Mouse (Mus musculus) CD4-positive helper T cell, adult 2 months (primary cell): Measurements from ENCODE around the gene Hexim2.

ENCODE experiments used
- DNase-seq: peaks from one replicate; pipeline ENCODE4 v3.0.0-alpha.2; 2012; ENCODE audit warnings: low read depth, missing footprints, low spot score

The Hexim2 gene

DNA sequence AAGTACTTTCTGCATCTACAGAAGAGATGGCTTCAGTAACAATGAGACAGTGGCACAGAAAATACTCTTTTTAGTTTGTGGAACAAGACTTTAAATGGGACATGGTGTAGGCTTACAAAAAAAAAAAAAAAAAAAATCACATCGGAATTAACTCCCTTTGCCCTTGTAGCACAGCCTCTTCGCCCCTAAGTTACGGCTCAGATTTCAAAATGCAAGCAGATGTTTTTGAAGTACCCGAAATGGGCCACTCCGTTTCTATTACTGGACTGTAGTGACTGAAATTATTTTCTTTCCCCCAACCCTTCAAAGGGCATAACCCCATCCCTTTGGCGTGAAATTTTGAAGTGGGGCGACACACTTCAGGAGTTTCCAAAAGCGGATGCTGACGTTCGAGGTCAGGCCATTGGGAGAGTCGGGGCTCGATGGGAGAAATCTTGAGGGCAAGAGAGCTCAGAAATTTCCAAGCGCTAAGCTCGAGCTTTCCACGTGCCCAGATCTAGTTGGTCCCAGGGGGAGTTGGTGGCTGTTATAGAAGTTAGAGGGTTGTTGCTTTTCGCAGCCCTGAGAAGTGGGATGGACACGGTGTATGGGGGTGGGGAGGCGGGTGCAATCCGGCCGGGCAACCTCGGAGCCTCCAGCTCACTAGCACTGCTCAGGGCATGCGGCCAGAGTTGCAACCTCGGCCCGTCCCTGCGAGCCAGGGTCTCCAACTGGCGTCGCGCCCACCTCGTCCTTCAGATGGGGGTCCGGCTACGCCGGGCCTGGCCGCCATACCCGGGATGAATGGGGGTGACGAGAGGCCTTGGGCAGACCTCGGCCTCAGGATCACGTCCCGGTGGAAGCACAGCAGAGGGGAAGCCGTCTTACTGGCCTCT lies at the start of gene Hexim2:
TSS of gene Hexim2 (plus strand) at position 729 of the 875 bp plus-strand sequence.
- no peak for DNase-seq

- DNase-seq, result no peak
Observed at GRCm38 (mm10) chr11:103093306-103093705, 38.9 kb upstream of the Hexim2 start.

GRCm38 (mm10) chr11:103093862-103094833 lies 38.1 kb upstream of the Hexim2 start:
- DNase-seq, result no peak

DNA sequence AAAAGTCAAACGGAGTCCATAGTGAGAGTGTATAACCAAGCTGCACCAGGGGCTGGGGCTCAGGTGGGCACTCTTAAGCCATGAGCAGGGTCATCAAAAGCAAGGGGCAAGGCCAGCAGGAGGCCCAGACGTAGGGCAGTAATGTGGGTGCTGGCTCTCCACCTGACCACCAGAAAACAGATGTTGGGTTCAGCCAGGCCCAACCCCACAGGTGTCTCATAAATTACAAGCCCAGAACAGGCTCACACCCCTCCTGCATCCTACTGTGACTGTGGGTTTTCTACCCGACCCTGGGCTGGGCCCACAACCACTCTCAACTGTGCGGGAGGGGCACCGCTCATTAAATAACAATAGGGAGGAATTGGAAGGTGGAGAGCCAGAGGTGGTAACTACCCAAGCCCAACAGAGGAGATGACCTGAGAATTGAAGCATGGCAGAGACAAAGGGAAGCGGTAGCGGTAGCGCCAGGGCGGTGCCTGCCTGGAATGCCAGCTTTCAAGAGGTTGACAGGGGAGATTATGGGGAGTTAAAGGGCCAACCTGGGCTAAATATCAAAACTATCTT lies 37.0 kb upstream of the Hexim2 start:
- no peak for DNase-seq

DNA sequence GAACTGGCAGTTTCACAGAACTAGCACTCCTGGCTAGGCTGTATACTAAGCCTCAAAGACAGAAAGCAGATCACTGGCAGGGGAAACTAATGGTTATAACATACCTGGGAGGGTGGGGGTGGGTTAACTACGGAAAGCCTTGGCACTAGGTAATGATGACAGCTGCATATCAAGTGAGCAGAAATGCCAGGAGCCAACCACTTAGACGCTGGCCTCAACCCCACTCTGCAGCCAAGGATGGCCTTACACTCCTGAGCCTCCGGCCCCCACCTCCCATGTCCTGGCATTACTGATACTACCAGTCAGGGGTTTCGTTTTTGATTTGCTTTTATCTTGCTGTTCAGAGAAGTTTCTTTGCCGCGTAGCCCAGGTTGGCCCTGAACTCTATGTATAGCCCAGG lies 36.4 kb upstream of the Hexim2 start:
- no peak for DNase-seq

DNA sequence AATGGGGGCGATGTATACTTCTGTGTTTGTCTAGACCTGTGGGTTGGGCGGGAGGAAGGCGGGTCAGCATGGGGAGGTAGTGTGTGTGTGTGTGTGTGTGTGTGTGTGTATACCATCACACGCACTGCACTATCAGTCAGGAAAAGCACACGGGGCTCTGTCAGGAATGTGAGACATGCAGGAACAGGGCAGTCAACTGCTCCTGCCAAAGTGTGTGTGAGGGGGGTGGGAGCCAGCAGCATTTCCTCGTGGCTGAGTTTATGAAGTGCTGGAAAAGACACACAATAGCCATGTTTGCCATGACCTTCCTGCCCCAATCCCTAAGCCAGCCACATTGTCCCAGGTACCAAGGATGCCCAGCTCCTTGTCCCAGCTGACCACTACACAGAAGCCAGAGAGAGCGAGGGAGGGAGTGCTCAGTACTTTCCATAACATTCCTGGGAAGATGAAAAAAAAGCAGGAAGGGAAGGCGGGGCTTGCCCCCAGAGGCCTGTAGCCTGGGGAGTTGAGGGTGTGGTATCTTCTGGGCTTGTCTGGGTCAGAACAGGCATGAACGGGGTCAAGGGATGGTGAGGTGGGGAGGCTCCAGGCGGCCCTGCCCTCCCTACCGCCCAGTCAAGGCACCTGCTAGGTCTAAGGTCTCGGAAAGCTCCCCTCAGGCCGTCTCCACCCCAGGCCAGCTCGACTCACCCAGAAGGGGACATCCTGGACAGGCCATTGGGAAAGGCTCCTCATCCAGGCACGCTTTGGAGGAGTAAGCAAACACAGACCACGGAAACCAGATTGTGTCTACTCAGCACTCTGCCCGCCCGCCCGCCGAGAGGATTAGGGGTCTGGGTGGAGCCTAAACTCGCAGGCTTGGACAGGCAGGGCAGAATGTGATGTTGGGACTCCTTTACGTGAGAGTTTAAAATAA lies 35.0 kb upstream of the Hexim2 start:
- no peak for DNase-seq

DNA sequence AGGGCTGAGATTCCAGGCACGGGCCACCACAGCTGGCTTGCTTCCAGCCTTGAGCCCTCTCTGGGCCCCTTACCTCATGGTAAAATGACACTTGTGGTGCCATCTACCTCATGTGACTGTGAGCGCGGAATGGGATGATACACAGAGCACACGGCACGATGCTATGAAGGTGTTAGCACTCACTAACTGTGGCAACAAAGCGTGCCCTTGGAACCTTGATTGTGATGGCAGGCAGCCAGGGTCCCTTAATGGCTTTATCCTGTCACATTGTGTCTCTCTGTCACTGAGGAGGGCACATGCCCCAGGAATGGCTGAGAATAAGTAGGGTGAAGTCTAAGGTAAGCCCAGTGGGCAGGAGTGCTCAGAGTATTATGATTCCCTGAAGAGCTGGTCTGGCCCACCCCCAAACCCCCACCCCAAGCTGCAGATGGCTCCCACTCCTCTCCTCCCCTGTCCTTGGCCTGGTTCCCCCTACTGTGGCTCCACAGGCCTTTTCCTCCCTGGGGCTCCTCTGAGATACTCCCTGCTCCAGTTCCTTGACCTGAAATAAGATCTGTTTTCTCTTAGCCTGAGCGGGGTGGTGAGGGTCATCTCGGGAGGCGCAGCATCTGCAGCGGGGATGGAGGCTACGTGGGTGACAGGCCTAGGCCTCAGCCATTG lies 33.6 kb upstream of the Hexim2 start:
- no peak for DNase-seq

DNA sequence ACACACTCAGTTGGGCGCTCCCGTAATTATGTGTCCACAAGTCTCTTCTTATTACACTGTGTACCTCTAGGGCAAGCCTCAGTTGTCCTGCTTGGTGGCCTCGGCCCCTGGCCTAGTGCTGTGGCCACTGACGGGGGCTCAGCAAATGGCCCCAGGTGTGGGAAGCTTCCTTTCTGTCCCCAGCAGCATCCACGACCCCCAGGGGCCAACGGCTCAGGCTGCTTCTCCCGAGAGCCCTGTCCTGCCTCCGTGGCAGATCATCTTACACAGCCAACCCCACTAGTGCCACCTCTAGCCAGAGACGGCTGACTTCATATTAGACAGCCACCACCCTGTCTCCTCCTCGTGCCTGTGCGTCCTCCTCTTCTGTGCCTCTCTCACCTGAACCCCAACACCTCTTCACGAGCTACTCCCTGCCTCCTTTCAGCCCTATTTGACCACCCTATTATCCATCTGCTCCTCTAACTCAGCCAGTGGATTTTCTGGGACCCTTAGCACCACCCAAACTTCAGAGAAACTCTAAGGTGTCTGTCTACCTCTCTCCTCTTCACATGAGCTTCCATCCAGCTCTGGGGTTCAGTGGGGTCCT lies 32.8 kb upstream of the Hexim2 start:
- DNase-seq, result no peak

- no peak for DNase-seq
Observed at GRCm38 (mm10) chr11:103100361-103100760, 31.9 kb upstream of the Hexim2 start.

- peak; percentile 63 for DNase-seq
Observed at GRCm38 (mm10) chr11:103101481-103101865, 30.8 kb upstream of the Hexim2 start, which contains the start of the genes Plcd3 and Acbd4. Gene Plcd3 (minus strand): TSS chr11:103101658. Gene Acbd4 (plus strand): TSS chr11:103101682.

- peak; percentile 63 for DNase-seq
Observed at GRCm38 (mm10) chr11:103101866-103102501, 30.2 kb upstream of the Hexim2 start.

DNA sequence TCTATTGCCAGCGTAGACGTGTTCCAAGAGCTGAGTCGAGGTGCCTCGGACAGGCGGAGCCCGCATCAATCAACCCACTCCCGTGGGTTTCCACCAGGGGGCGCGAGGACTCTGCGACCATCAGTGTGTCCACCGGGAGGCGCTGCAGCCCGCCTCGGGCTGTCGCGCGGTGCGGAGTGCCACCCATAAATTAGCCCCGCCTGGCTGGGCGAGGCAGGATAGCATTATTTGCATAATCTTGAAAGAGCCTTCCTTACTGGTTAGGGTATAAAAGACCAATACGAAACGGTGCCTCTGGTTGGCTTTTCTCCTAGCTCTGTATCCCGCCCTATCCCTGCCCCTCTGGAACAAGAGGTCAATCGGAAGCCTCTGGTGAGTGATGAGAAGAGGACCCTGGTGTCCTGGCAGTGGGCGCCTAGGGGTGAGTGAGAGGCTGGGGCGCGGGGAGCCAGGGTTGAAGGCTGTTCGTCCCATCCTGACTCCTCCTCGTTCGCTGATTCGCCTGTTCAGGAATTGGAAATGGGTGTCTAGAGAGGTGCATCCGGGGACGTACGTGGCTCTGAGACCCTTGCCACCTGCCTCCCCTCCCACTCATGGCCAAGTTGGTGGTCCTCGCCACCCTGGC lies 29.4 kb upstream of the Hexim2 start:
- peak; percentile 98 for DNase-seq

- DNase-seq, result no peak
Observed at GRCm38 (mm10) chr11:103103621-103104020, 28.6 kb upstream of the Hexim2 start.

DNA sequence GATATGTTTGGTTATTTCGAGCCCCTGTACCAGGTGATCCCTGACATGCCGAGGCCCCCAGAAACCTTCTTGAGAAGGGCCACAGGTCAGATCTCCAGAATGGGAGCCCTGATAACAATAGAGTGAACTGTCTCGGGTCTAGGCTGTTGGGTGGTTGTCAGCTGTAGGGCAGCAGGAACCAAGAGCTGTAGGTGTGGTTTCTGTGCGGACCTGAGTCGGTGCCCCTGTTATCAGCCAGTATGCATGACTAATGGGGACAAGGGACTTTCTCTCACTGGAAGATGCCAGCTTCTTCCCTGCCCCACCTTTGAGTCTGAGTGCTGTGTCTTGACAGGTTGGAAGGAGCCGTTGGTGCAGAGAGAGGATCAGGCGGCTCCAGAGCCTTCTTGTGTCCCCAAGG lies 27.8 kb upstream of the Hexim2 start:
- no peak for DNase-seq

GRCm38 (mm10) chr11:103105180-103105725 lies 27.0 kb upstream of the Hexim2 start:
- DNase-seq, result no peak

GRCm38 (mm10) chr11:103105810-103106209 lies 26.4 kb upstream of the Hexim2 start:
- DNase-seq, result no peak

DNA sequence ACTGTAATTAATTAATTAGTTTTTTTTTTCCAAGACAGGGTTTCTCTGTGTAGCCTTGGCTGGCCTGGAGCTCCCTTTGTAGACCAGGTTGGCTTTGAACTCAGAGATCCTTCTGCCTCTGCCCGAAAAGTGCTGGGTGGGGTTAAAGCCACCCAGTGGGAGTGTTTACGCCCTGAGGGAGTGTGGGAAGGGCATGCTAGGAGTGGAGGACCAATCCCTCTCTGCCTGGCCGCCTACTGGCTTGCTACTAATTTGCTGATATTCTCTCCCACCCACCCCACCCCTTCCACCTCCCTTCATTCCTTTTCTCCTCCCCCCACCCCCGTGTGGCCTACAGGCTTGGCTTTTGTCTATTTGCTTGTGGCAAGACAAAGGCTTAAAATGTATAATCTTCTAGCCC lies 25.8 kb upstream of the Hexim2 start:
- DNase-seq, result no peak

DNA sequence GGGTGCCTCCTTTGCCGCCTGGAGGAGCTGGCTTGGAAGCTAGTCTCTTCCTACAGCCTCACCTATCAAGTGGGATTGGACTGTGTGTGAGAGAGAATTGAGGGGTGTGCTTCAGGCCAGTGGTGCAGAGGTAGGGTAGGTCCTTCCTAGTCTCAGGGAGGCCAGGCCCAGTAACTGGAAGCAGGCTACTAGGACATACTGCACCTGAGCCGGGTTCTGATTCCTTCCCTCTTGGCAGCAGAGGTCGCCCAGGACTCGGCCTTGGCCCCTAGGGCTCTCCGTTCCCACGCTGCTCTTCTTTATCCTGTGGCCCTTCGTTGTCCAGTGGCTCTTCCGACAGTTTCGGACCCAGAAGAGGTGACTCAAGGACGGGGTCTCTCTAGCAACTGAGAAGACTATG lies 20.9 kb upstream of the Hexim2 start:
- DNase-seq, result no peak
